Mouse (Mus musculus) CD8-positive naive resting alpha-beta T cell, adult 2 months (primary cell): ENCODE data around the gene Gm26602.

ENCODE experiments used
- DNase-seq, 2 experiments: peaks; one replicate each; pipeline ENCODE4 v3.0.0; 2022; ENCODE audit warnings: low read depth in 2 of 2, low spot score in 2 of 2

Gene Gm26602

DNA sequence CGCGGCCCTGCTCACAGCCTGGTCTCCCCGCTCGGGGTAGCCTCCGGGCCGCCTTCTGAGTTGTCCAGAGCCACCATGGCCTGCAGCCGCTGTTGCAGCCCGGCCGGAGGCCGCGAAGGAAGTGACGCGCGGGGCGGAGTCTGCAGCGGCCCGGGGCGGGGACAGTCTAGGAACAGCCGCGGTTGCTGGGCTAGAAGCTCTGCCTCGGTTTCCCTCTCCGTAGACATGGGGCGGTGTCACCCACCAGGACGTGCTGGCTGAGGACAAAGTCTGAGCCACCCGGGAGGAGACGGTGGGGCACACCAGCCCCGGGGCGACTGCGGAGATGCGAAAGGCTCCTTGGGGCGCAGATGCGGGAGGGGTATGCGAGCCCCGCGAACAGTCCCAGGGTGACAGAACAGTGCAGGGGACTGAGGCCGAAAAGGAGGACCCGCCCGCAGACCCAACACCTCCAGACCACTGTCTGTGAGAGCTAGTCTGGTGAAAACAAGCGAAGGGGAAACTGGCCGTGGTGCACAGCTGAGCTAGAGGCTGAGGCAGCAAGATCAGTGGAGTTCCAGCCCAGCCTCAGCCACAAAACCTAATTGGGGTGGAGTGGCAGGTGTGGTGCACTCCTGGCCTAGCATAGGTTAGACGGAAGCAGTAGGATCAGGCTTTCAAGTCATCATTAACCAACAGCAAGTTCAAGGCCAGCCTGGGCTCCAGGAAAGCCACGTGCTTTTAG lies 6.3 kb downstream of the Gm26602 start, which contains the start of gene Kiss1r:
TSS of gene Kiss1r (plus strand) at position 164 of the 724 bp plus-strand sequence.
- DNase-seq: peak in 1 of 2 experiments; percentile 70

DNA sequence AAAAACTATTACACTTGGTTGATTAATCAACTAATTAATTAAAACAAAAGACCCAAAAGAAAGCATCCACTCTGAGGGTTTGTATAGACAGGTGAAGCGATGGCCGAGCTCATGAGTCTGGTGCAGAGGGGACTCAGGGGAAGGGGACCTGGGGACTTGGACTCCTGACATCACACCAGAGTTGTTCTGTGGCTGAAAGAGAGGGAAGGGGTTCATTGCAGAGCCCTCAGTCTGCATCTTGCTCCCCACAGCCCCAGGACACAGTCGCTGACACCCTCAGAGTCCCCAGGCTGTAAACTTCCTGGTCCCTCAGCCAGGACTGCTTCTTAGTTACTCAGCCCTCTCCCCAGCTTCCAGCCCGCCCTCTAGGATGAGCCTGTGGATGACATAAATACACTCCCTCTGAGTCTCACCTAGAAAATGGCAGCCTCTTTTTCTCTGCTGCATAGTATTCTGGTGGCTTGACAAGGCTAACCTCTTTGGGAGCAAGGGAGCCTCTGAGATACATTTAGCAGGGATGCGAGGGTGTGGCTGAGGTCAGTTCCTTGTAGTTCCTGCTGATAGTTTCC lies 7.0 kb downstream of the Gm26602 start:
- DNase-seq: no peak

DNA sequence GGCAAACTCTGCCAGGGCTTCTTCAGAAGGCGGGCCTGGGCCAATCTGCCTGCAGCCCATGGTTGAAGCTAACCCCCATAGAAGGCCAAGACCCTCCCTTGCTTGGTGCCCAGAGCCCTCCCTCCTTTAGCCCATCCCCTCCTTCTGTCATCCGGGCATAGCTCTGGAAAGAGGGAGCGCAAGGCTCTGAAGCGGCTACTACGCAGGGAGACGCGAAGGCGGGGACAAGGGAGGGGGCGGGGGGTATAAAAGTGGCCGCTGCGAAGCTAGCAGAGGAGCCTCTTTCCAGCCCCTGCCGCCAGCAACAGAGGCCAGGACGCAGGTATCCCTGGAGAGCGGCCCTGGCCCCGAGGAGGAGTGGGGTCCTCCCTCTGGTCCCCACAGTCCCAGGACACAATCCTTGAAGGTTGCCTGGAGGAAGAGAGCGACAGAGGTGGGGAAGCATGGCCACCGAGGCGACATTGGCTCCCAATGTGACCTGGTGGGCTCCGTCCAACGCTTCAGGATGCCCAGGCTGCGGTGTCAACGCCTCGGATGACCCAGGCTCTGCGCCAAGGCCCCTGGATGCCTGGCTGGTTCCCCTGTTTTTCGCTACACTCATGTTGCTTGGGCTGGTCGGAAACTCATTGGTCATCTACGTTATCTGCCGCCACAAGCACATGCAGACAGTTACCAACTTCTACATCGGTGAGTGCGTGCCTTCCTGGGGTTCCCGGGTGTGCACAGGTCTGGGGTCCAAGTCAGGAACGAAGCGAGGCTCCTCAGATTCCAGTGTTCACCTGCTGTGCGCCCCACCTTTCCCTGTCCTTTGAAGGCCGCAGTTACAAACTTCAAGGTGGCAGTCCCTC lies 7.8 kb downstream of the Gm26602 start:
- DNase-seq: no peak

DNA sequence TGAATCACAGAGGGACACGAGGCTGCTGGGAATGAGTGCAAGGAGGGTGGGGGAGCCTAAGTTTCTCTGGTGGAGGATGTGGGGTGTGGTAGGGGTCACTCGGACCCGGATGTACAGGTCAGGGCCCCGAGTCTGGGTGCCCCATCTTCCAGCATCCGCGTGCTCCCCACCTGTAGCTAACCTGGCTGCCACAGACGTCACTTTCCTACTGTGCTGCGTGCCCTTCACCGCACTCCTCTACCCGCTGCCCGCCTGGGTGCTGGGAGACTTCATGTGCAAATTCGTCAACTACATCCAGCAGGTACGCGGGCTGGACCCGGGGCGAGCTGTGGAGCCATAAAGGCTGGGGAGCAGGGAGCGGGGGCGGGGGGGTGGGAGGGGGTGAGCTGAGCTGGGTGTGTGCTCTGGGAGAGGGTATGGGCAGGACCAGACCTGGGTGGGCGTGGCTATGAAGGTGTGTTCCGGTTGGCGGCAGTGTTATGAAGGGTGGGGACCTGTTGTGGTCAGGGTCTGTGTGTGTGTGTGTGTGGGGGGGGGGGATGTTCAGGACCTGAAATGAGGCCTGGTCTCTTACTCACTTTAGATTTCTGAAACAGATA lies 8.7 kb downstream of the Gm26602 start:
- no peak for DNase-seq

DNA sequence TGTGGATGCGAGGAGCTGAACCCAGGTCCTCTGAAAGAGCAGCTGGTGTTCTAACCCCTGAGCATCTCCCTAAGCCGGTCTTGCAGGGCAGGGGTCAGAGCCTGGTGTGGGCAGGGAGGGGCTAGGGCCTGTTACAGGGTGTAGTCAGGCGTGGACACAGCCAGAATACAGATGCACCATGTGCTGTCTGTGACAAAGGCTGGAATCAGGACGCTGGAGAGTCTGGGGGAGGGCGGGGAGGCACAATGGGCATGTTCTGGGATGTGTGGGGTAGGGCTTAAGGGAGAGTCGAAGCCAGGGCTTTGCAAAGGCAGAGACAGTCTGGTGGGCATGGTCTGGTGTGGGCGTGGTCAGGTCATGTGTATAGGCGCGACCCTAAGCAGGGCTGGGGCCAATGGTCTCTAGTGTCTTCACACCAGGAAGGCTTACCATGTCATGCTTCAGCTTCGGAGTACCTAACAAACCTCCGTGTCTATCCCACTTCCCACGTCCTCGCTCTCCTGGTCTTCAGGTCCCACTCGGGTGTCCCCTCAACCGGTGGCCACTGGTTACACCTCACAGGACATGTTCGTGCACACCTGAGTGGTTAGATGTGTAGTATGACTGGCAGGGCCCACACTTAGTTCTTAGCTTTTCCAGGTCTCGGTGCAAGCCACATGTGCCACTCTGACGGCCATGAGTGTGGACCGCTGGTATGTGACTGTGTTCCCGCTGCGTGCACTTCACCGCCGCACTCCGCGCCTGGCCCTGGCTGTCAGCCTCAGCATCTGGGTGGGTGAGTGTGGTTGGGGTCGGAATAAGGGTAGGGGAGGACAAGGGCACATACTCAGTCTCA lies 9.6 kb downstream of the Gm26602 start:
- no peak for DNase-seq

DNA sequence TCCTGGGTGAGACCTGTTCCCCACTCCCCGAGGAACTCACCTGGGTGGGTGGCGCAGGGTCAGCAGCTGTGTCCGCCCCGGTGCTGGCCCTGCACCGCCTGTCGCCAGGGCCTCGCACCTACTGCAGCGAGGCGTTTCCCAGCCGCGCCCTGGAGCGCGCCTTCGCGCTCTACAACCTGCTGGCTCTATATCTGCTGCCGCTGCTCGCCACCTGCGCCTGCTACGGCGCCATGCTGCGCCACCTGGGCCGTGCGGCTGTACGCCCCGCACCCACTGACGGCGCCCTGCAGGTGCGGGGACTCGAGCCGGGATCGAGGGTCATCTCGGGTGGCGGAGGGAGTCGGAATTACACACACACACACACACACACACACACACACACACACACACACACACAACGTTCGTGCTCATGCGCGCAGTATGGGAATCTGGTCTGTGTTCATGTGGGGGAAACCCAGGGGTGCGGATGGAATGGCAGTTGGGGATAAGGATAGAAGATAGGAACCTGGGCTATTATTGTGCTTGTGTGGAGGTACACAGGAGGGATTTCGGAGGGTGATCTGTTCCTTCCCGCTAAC lies 10.4 kb downstream of the Gm26602 start, which contains the start of gene R3hdm4:
TSS of gene R3hdm4 (minus strand) at position 251 of the 578 bp plus-strand sequence.
- no peak for DNase-seq

DNA sequence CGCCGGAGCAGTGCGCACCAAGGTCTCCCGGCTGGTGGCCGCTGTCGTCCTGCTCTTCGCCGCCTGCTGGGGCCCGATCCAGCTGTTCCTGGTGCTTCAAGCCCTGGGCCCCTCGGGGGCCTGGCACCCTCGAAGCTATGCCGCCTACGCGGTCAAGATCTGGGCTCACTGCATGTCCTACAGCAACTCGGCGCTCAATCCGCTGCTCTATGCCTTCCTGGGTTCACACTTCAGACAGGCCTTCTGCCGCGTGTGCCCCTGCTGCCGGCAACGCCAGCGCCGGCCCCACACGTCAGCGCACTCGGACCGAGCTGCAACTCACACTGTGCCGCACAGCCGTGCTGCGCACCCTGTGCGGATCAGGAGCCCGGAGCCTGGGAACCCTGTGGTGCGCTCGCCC lies 10.9 kb downstream of the Gm26602 start:
- no peak for DNase-seq

DNA sequence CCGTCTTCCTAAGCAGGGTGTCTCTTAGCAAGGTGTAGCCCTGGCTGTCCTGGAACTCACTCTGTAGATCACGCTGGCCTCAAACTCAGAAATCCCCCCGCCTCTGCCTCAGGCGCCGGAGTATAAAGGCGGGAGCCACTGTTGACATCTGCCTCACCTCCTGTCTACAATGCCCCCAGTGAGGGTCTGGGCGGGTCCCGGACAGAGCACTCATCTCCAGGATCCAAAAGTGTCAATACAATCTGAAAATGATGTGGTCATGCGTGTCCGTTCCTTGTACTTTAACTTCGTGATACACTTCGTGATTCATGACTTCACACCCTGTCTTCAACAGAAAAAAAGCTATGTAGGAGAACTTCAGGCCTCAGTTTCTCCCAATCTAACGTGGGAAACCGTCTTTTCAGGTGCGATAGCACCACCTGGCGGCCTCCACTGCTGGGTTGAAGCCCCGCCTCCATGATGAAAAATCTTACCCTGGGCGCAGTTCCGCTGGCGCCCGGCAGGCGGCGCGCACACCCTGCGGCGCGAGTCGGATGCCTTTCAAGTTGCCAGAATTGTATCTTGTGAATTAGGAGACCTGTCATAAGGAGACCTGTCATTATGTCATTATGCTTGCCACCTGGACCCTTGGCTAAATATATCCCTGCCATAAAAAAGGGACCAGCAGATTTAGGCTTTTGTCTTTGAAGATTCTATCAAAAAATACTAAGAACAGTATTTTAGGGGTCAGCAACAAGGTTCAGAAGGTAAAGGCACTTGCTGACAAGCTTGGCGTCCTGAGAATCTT lies 14.5 kb downstream of the Gm26602 start:
- DNase-seq: peak; percentile 95

DNA sequence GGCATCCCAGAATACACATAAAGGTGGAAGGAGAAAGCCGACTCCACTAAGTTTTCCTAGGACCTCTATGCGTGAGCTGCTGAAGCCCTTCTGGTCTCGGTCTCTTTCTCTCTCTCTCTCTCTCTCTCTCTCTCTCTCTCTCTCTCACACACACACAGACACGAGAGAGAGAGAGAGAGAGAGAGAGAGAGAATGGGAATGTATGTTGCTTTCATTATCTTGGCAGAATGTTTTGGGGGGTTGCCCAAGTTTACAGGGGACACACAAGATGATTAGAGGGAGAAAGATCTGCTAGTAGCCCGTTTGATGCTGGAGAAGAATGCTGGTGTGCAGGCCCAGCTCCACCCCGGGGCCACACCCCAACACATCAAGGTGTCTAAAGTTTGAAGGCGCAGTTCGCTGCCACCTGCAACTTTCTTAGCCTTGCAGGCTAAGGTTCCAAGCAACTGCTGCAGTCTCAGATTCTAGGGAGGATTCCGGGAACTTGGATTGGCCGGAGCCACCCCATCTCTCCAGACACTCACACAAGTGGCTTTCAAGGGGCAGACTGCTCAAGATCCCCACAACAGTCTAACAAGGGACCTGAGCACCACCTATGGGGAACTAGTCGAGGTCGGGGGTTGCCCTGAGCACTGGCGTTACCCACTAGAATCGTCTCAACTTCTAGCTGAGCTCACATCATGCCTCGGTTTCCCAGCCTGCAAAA lies 15.3 kb downstream of the Gm26602 start:
- DNase-seq: peak in 1 of 2 experiments; percentile 31

DNA sequence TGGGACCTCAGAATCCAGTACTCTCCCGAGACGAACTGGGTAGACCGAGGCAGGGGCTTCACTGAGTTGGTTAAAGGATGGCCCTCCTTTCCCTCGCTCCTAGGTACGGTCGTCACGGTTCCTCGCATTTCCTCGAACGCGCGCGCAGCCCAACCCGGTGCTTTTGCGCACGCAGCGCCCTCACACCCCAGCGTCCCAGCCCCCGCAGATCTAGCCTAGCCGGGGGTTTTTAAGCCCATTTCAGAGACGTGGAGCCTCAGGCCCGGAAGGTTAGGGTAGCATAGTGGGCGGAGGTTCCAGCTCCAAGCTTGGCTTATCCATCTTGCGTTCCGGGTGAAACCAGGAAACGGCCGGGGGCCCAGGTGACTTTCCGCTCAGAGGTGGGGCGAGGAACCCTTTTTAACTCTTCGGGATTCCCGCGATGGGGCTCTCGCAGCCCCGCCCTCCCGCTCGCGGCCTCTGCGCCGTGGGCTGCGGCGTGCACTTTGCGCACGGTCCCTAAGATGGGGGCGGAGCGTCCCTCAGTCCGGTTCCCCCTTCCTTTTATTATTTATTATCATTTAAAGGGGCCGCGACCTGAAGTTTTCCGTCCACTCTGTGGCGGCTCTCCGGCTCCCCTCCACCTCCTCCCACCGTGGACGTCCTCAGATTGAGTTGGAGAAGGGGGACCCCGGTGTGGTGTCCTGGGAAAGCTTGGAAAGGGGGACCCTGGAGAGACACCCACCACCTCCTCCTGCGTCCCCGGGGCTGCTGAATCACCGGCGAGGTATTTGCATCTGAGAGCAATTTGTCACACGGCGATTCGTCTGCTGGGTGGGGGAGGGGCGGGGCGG lies 16.1 kb downstream of the Gm26602 start, which contains the start of gene Arid3a:
TSS of gene Arid3a (plus strand) at position 553 of the 833 bp plus-strand sequence.
- DNase-seq: peak; percentile 78 to 87

DNA sequence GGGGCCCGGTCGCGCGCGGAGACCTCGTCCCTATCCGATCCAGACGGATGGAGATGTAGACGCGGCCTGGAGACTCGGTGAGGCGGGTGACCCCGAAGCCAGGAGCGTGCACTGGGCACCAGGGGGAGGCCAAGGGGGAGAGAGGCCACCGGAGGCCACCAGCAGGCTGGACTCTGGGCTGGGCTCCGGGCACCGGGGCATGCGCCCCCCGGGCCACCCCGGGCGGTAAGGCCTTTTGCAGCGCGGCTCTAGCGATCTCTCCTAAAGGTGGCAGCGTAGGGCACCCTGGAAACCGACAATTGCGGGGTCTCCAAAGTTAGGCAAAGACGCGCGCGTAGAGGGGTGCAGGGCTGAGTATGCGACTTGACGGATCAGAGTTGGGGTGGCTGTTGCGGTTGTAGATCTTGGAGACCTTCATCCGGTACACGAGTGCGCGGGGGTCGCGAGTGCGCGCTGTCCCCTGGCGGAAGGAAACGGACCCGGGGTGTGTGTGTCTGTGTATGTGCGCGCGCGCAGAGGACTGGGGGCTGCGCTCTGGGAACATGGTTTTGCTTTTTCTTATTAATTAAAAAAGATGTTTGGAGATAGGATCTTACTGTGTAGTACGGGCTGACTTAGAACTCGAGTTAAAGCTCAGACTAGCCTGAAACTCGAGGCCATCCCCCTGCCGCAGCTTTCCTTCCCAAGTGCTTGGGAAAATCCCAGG lies 16.8 kb downstream of the Gm26602 start:
- DNase-seq: peak in 1 of 2 experiments; percentile 55

DNA sequence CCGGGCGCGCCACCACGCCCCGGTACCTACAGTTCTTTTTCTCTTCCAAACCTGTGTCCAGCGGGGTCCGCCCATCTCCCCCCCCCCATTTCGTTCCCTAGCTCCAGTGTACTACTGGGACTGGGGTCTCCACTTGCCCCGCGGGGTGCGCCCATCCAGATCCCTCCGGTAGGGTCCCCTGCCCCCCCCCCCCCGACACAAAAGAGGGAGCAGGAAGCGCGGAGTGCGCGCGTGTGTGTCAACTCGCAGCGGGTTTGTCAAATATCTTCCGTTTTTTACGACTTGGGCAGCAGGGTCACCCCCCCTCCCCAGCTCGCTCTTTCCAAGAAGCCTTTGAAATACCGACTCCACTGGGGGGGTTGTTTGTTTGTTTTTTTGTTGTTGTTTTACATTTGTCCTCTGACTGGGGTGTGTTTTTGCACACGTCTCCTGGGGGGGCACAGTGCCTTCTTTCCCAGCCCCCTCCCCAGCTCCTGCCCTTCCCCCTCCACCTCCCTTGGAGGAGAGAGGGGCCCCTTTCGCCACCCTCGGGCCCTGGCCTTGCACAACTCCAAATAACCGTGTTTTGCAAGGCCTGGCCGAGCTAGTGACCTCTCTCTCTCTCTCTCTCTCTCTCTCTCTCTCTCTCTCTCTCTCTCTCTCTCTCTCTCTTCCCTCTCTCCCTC lies 17.5 kb downstream of the Gm26602 start:
- no peak for DNase-seq

DNA sequence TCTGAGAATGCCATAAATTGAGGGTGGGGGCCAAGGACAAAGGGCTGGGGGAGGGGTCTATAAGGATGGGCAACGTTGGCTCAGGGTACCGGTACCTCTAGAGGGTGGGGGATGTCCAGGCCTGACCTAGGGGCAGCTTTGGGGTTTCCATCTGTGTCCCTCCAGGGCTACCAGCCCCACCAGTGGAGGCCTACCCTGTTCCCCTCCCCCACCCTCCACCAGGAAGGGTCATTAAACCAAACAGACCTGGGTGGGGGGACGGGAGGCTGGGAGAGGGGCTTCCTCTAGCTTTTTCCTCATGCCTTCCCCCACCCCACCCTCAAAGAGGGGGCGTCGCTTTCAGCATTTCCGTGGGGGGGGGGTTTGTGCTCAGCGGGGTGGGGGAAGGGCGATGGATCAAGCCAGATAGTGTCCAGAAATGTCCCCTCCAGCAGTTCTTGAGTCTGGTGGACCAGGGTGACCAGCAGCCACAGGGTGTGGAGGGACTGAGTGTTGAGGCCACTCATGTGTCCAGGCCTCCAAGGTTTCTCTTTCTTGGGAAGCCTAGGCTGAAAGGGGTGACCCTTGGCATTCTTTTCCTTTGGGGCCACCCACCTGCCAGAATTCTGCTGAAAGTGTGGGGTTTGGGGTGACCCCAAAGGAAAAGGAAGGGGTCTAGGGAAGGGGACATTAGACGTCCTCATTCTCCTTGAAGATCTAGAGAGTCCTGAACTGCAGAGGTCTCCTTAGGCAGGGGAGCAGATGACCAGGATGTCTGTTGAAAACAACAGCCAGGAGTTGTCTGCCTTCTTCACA lies 18.4 kb downstream of the Gm26602 start:
- DNase-seq: no peak

DNA sequence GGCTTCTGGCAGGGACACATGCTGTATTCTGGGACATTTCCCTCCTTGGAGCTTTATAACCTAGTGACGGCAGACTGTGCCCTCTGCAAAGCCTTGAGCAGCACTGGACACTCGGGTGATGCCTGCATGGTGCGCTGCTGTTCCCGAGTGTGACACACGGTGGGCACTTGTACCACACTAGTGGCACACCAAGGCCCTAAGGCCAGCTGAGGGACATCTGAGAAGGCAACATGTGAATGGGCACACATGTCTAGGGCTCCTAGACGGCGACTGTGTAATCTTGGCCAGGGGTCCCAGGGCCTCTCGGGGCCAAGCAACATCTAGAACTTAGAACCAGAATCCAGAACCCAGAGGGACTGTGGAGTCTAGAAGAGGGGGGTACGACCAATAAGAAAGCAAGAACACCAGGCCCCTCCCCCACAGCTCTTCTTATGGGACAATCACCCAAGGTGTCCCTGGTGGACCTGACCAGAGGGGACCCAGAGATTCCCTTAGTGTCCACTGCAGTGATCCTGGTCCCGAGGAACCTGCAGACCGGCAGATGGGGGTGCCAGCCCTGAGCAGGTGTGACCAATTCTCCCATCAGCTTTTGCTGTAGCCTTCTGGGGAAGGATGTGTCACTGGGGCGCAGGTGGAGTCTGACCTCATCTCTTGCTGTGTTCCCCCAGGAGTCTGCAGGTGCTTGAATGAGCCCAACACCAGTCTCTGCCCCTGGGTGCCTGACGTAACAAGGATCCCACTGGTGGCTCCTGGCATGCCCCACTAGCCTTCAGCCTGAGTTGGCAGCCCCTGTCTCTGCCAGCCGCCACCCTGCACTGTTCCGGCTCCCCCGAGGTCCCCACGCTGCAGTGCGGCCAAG lies 19.5 kb downstream of the Gm26602 start:
- DNase-seq: no peak

DNA sequence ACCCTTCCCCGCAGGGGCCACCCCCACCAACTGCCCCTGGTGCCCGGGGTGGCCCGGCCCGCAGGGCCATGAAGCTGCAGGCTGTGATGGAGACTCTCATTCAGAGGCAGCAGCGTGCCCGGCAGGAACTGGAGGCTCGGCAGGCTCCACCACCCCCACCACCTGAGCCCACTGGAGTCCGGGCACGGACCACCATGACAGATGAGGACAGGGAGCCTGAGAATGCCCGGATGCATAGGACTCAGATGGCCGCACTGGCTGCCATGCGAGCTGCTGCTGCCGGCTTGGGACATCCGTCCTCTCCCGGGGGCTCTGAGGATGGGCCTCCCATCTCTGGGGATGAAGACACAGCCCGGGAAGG lies 20.1 kb downstream of the Gm26602 start:
- no peak for DNase-seq
